Mouse (Mus musculus): Measurements from ENCODE around the gene Kit.

Kit gene

DNA sequence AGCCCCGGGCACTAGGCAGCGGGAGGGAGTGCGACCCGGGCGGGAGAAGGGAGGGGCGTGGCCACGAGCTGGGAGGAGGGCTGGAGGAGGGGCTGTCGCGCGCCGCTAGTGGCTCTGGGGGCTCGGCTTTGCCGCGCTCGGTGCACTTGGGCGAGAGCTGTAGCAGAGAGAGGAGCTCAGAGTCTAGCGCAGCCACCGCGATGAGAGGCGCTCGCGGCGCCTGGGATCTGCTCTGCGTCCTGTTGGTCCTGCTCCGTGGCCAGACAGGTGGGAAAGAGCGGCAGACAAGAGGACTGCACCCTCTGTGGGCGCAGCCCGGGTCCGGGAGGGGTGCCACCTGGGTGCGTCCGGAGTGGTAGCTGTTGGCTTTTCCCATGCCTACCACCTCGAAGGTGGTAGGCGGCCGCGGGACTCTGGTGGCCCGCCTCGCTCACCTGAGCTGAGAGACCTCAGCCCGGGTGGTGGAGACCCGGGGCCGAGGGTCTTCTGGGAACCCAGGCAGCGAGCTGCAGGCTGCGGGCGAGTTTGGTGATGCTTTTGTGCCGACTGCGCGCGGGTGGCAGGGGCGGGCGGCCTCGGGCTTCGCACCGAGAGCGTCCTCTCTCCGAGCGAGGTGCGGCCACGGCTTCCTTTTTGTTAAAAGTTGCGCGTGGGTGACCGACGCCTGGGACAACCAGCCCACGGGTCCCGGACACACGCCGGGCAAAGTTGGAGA lies at the start of gene Kit:
Gene Kit (plus strand): TSS at position 65 of the 715 bp plus-strand sequence.
- no peak for DNase-seq (ENCODE audit: low read depth, low spot score)

DNA sequence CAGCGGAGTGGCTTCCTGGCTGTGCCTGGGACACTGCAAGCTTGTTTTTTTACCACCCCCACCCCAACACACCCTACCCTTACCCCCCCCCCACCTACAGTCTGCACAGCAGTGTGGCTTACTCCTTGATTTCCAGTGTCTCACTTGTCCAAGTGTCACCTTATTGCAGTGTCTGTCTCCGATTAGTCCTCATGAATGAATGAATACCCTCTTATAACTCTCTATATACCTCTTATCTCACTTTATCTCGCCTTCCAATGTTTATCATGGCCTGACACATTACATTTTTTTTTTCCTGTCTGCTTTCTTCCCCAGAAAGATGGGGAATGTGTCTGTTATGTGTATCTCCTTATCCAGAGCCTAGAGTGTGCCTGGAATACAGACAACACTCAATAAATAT lies 38.6 kb upstream of the Kit start:
- DNase-seq (ENCODE audit: low read depth, low spot score), result no peak

DNA sequence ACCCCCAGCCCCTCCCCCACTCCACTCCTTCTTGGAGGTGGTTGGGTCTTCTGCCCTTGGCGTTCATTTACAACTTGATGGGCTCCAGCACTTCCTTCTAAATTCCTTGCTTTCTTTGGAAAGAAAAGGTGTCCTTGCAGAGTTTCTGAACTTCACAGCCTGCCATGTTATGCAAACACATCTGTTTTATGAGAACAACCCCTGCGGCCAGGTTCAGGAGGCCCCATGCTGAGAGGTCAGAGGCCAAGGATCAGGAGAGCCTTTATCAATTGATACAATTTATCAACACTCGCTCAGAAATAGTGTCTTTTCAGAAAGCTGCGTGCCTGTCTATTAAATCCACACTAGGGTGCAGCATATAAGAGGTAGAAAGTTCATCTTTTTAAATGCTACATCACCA lies 37.0 kb upstream of the Kit start:
- DNase-seq (ENCODE audit: low read depth, low spot score), result no peak

DNA sequence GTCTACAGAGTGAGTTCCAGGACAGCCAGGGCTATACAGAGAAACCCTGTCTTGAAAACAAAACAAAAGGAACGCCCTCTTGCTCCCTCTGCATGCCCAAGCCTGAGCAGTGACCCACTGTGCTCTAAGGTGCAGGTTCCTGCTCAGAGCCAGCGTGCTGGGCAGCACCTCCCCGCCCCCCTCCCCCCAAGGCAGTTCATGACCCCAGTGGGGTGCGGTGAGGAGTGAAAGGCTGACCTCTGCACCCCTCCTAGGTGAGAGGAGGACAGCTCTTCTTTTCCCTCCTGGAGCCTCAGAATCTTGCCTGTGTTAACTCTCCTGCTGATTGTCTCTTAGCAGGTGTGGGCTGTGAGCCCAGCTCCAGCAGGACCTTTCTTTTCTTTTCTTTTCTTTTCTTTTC lies 36.3 kb upstream of the Kit start:
- DNase-seq (ENCODE audit: low read depth, low spot score), result no peak

DNA sequence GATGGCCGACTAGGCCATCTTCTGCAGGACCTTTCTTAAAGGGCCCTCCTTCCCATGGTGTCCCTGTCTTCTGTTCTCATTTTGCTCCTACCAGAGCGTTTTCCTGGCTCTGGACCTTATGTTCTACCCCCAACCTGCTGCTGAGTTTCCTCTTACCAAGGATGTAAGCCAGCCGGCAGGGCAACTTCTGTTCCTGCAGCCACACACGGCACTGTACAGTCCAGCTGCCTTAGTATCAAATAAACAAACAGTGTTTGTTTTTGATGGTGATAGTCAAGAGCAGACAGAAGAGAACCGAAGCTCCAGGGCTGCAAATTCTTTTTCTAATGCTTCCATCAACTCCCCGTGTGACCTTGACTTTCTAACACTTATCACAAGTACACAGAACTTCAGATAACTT lies 35.6 kb upstream of the Kit start:
- no peak for DNase-seq (ENCODE audit: low read depth, low spot score)

DNA sequence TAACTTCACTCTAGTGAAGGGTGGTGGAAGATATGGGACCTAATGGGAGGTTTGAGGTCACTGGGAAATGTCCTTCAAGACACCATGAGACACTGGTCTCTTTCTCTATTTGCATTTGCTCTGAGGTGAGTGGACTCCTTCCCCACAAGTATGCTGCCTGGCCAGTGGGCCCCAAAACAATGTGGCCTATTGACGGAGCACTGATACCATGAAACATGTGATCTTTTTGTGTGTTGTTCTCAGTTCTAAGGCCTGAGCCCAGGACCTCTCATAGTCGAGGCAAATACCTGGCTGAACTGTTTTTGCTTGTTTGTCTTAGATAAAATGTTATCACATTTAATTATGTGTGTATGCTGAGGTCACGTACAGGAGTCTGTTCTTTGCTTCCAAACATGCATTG lies 31.0 kb upstream of the Kit start:
- no peak for DNase-seq (ENCODE audit: low read depth, low spot score)

DNA sequence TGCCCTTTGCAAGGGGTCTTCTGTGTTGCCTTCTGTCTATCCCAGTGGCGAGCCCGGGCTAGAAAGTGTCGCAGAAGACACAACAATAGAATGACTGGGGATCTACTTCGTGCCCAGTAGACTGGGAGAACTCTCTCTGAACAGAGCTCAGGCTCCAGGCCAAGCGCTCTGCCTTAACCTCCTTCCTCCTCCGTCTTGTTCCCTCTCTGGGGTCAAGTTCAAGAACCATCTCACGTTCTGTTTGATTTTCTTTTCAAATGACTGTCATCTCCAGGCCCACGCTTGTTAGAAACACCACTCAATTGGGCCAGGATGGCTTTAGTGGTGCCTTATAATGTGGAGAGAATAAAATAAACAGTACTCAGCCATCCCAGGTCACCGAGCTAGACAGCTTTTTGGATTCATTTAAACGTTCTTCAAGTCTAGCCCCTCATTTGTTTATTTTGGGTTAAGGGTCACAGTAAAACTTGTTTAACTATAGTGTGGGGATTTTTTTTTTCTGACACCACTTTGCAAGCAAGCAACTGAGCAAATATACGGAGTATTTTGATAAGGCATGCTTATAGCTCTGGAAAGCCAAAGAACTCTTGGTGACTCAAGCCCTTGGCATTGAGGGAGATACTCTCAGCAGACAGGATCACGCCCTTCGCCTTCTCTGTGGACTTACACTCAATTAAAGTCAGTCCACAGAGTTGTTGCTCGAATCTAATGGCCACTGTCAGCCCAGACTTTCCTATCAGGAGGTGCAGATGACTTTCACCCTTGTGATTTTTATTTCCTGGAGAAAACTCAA lies 30.0 kb upstream of the Kit start:
- DNase-seq (ENCODE audit: low read depth, low spot score), result no peak

DNA sequence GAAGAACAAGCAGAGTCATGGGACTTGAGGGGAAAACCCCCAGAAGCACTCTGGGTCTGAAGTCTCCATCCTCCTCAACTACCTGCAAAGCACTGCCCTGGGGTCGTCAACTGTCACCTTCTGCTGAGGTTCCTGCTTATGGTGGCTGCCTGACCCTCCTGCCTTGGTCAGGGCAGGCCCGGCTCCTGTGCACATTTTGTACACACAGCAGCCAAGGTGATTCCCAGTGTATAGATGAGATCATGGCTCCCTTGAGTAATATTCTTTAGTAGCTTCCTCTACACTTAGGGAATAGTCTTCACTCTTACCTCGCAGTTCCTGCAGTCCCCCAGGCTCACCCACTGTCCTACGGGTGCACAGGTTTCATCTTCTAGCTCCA lies 29.5 kb upstream of the Kit start:
- DNase-seq (ENCODE audit: low read depth, low spot score), result no peak

DNA sequence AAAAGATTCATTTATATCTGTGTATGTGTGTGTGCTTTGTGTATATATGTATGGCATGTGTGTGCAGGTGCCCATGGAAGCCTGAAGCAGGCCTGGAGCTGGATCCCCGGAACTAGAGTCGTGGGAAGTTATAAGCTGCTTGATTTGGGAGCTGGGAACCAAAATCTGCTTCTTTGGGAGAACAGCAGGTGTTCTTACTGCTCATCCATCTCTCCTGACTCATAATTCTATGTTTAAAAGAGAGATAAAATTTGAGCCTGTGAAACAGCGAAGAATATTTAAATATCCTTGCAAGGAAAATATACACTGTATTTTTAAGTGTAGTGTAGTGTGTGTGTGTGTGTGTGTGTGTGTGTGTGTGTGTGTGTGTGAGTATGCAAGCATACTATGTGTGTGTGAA lies 21.7 kb upstream of the Kit start:
- DNase-seq (ENCODE audit: low read depth, low spot score), result no peak

DNA sequence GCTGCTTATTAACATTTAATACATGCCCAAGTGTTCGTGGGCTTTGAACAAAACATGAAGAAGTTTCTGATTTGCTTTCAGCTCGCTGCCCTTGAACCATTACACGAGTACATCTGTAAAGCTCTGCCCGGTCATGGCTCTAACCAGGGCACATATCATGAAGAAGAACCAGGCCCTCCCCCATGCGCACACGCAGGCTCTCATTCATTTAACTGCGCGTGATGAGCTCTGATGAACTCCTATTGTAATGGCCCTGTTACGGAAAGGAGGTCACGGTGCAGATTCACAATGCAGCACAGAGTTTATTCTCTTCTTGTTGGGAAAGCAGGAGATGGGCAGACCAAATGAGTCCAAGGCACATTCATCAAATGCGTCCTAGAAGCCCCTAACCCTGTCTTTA lies 17.1 kb upstream of the Kit start:
- DNase-seq (ENCODE audit: low read depth, low spot score), result no peak

DNA sequence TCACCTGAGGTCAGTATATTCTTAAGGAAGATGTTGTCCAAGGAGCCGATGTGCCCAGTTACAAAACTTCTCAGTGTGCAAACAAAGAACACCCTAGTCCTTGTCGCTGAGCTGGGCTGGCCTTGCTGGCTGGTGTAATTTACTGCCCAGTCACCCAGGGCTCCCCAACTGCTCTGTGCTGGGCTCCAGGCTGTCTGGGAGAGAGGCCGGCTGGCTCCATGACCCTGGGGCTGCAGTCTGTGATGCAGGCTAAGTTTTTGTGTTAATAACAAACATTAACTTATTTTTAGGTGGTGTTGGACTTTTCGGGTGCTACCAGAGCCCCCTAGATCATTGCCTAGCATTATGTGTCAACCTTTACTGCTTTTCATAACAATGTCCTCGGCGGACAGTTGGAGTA lies 15.4 kb upstream of the Kit start:
- no peak for DNase-seq (ENCODE audit: low read depth, low spot score)

DNA sequence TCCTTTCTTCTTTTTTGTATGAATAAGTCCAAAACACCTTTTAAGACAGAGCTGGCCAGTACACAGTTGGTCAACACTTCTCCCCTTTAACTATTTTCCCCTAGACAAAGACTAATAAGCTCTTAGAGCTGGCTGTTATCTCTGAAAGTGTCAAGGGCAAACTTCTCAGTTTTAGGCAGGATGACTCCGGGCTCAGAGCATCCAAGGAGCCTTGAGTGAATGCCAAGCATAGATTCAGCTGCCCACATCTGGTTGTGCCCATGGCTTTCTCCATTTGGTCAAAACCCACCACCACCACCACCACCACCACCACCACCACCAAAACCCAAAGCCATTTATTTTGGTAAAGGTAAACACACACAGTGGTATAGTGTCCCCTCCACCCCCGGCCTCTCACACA lies 13.5 kb upstream of the Kit start:
- DNase-seq (ENCODE audit: low read depth, low spot score), result no peak

DNA sequence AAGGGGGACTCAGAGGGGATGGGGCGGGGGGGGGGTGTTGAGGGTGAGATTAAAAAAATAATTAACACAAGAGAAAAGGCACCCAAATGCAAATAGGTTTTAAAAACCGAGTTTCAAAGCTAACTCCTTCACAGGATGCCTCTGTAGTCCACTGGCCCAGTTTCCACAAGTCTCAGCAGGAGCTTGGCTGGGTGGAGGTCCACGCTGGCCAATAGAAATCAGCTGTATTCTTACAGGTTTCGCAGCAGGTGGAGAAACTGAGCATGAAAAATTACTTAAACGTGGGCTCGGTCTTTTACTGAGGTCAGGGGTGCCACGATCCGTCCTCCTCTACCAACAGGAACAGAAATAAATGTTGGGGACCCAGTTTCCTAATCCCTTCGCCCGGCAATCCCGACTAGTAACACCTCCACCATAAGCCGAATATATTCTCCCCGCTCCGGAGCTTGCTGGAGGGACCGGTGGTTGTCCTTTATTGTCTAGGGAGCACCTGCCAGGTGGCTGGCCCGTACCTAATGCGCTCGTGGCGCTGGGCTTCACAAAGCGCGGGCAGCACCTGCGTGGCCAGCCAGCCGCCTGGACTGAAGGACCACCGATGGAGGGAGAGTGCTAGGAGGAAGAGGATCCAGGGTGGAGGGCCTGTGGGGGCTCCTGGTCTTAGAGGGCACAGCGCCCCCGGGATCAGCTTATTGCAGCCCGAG lies 415 bp upstream of the Kit start:
- no peak for DNase-seq (ENCODE audit: low read depth, low spot score)

DNA sequence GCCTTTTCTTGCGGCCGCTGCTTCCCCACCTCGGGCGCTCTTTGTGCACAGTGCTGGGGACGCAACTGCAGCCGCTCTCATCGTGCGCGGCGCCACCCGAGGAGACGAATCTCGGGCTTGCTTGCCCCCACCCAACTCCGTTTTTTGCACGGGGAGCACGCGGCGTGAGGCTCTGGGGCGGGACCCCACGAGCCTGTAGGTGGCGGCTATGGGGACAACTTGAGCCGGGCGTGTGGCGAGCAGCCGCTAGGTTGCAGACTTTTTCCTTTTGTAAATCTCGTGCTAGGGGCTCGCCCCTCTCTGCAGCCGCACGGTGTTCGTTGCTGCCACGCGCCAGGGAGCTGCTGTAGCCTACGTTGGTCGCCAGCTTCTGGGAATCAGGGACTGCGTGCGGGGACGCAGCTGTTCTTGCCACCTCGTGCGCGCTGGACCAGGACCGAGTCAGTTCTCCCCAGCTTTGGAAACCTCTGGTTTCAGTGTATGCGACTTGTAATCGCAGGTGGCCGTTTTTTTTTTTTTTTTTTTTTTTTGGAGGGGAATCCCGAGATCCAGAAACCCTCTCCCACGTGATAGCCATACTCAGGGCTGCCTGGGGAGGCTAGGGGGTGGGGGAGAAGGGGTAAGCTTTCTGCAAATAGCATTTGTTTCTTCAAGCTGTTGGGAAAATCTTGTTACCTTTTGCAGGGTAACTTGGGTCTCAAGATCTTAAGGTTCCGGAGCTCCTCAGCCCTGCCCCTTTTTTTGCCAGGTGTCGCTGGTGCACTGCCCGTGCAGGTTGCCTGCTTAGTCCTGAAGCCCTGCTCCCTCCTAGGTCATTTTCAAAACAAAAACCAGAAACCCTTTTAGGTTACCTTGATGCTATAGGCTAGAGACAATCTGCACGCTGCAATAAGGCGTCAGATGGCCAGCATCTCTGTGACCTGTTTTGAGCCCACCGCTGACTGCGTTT lies 1.1 kb downstream of the Kit start:
- DNase-seq (ENCODE audit: low read depth, low spot score), result no peak

DNA sequence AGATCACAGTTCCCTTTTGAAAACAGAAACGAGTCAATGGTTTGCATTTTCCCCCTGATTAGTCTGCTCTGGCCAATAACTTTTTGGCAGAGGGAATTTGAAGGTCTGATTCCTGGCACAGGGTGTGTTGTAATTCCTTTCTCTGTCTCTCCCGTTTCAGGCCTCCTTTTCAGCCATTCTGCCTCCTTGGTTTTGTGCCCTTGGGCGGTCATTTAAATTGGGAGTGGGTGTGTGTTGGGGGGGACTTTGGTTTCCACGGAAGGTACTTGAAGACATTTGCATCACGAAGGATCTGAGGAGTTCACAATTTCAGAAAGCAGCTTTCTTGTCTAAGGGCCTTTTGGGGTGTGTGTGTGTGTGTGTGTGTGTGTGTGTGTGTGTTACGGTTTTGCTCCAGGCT lies 2.0 kb downstream of the Kit start:
- DNase-seq (ENCODE audit: low read depth, low spot score), result no peak

DNA sequence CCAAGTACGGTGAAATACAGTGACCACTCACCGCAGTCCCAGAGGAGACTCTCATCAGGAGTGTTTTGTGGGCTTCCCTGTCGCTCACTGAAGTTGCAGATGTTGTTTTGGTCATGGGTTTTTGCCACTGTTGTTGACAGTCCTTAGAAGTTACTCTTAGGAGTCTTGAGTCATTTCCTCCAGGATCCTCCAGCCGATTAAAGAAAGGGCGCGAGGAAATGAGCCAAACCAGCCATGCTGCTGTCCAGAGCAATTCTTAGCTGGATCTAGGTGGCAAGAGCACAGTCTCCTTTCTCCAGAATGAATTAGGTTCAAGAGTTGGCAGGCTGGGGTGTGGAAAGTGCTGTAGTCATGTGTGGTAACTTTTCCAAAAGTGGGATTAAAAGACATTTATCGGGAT lies 3.4 kb downstream of the Kit start:
- no peak for DNase-seq (ENCODE audit: low read depth, low spot score)

DNA sequence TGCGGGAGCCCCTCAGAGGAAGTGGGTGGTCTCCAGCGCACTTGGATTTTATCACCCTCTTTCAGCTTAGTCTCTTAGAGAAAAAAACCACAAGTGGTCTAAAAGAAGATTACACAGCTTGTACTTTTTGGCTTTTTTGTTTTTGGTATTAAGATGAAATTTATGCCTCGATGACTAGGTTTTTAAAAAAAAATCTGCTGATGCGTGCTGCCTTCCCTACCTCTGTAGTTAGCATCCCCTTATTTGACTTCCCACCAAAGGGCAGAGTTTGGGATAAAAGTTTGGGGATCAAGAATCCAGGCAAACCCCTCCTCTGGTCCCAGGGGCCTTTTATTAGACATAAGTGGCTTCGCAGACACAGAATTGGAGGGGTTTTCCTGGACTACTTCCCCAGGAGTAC lies 4.5 kb downstream of the Kit start:
- DNase-seq (ENCODE audit: low read depth, low spot score), result no peak

DNA sequence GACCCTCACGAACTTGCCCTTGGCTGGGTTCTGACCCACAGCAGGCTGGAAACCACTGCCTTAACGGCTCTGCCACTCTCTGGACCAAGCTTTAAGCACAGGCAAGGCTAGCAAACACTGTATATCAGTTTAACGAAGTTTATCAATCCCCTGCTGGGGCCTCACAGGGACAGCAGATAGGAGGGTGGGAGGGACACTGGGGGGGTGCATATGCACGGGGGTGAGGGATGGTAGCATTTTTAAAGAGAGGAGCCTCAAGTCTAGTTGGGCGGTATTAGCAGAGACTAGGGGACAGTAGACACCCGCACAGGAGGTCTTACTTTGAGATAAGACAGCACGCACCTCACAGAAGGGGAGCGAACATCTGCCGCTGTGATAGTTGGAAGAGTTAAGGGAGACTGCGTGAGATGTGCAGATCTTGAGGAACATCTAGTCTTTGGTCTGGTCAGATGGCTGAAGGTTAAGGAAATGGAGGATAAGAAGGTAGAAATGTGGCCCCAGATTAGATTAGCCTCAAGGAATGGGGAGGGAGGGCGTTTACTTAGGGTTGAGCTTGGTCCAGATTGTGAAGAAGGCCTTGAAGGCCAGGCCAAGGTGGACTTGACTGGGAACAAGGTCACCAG lies 5.0 kb downstream of the Kit start:
- no peak for DNase-seq (ENCODE audit: low read depth, low spot score)

DNA sequence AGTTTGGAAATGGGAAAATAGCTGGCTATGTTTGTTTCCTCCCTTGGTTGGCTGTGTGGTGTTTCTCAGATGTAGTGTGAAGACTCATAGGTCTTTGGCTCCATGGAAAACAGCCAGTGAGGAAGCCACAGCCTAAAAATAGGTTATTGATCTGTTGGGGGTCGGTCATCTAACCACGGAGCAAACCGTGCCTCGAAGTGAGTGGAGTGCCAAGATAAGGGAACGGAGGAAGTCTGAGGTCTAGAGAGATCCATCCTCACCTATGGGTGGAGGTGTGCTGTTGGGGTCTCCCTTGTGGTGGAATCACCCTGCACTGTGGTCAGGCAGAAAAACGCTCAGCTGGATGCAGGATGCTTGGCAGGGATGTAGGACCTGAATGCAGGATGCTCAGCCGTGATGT lies 7.2 kb downstream of the Kit start:
- no peak for DNase-seq (ENCODE audit: low read depth, low spot score)

DNA sequence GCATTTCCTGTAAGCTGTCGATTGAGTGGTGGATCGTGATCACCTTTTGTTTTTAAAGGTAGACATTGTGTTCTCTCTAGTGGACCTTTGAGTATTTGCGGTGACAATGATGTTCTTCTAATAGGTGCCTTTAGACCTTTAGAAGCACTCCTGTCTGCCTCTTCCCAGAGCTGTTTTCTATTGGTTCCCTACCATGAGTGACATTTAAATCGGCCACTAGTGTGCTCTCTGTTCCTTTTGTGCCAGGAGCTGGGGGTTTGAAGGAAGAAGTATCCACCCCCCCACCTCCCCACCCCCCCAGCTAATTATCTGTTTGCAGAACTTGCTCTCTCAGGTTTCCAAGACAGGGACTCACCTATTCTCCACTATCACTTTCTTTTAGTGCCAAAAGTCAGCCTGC lies 13.1 kb downstream of the Kit start:
- DNase-seq (ENCODE audit: low read depth, low spot score), result no peak

Measured in brain, embryonic 18.5 days (tissue).